Mouse (Mus musculus) A20 (cell line): ENCODE results near the gene Gm12394.
A peak's percentile ranks its signal among the peaks of the same experiment; 100 is the strongest.
"Not testable (repeated sequence)": the region's sequence is repeated elsewhere in the genome, so short reads cannot be mapped to it uniquely, and the experiment has no call there.

Experiments
- DNase-seq: peaks from one replicate; pipeline ENCODE4 v3.0.0-alpha.2; 2011; ENCODE audit warnings: low read depth, low spot score

Gene Gm12394

DNA sequence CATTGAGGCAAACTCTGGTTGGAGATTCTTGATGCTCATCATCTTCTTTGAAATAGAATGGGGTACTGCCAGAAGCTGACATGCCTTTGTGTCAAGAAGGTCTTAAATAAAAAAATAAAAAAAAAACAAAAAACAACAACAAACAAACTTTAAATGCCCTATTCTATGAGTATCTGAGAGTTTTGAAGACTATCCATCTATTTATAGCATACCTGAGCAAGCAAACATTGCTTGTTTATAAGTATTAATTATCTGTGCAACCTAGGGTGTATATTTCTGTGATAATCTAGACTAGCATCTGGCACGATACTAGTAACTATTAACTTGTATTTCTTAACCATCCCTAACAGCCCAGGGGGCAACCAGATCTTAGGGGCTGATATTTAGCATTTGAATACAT, at the start of gene Gm12394:
Gene Gm12394, minus strand, starts transcription at position 101 of the 400 bp plus-strand sequence.
- not testable (repeated sequence) for DNase-seq

DNA sequence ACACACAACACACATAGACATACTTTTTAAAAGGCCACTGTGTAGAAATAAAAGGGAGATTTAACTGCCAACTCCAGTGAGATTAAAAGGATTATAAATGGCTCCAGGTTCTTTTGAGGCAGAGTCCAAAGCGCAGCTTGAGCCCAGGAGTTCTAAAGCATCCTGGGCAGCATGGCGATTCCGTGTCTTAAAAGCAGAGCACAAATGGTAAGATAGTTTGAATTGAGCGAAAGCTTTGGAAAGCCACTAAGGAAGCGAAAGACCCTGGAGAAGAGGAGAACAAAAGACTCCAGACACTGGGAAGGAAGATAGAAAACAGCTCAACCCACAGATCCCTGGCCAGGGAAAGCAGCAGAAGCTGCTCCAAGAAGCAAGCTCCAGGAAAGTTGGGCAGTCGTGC, 48.4 kb upstream of the Gm12394 start:
- no peak for DNase-seq

DNA sequence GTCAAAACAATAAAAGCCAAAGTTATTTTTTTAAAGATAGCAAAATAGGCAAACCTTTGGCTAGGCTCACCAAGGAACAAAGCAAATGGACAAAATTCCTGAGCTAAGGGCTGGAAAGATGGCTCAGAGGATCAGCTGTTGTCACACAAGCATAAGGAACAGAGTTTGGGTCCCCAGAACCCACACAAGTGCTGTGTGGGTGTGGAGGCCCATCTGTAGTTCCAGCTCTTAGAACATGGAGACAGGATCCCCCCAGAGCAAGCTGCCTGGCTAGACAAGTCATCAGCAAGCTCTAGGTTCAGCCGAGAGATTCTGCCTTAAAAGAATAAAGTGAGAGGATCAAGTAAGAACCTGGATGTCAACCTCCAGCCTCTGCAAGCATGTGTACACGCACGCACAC, 48.0 kb upstream of the Gm12394 start:
- DNase-seq = no peak

DNA sequence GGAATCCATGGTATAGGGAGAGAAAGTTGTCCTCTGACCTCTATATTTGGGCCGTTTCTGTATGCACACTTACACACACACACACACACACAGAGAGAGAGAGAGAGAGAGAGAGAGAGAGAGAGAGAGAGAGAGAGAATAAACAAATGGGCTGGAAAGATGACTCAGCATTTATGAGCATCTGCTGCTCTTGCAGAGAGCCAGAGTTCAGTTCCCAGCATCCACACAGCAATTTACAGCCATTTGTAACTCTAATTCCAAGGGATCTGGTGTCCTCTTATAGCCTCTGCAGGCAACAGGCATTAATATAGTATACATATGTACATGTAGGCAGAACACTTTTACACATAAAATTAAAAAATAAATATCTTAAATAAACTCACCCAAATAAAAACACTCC, 47.4 kb upstream of the Gm12394 start:
- no peak for DNase-seq

DNA sequence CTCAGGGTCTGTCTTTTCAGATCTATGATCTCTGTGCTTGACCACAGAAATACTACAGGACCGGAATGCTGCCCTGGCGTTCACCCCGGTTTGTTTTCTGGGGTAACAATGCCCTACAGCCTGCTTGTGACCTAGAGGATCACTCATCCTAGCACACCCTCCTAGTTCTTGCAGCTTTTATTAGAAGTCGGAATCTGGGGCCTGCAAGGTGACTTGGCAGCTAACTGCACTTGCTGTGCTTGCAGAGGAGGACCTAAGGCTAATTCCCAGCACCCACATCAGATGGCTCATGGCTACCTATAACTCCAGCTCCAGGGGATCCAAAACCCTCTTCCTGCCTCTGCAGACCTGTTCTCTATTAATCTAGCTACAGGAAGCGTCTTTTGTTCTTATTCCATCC, 46.2 kb upstream of the Gm12394 start:
- no peak for DNase-seq

DNA sequence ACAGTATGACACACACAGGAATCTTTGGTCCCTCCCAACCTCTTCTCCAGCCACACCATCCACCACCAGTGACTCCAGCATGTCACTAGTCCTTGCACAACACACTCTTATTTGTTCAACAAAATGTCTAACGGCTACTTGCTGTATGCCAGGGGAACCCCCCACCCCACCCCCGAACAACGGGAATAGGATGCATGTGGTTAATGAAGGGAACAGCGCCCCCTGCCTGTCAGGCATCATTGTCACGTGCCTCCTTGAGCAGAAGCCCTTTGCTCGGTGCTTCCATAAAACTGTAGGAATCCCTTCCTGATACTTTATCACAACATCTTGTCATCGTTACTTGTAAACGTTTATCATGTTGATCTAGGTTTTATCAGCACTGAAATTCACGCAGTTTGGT, 45.6 kb upstream of the Gm12394 start:
- DNase-seq = peak; percentile 45

DNA sequence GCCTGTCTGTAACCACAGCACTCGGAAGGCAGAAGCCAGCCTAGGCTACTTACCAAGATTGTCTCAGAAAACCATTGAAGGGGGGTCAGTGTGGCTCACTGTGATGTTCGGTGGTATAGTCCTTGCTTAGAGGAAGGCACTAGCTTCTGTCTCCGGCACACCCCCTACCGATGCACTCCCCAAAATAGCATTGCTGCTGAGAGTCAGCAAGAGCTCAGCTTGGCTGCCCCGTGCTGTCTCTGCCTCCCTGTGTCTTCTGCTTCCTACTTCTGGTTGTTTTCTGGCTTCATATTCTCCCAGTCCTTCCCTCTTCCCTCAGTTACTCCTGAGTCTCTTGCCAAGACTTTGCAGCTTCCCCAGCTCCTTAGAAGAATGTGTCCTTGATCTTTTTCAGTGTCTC, 44.3 kb upstream of the Gm12394 start:
- DNase-seq = no peak

DNA sequence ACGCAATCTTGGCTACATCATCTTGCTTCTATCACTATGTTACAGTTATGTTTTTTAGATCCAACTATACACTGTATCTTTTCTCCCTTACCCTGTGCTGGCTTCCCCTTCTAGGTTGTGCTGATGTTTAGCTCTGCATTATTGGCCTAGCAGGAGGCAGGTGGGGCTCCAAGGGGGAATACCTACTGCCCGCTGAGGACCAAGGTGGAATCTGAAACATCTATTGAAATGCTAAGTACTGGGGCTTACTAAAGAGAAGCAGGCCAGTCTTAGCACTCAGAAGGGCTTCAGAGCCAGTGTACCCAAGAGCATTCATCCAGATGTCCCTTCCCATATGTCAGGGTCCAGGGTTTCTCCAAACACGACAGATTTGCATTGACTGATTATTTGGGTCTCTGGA, 42.3 kb upstream of the Gm12394 start:
- no peak for DNase-seq

DNA sequence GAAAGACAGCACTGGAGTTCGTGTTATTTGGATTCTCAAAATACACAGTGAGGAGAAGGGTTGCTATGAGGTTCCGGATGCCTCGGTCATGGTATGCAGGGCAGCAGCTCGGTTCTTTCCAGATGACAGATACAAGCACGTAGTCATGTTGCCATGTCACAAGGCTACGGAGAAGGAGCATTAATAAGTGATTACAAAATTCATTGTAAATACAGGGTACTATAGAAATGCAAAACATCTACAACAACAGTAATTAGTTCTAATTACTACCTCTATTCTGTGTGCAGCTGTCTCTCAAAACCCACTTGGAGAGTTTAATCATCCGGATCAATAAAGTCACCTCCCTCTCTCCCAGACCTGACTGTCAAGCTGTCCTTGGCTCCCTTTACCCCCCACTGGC, 38.5 kb upstream of the Gm12394 start:
- DNase-seq = no peak

DNA sequence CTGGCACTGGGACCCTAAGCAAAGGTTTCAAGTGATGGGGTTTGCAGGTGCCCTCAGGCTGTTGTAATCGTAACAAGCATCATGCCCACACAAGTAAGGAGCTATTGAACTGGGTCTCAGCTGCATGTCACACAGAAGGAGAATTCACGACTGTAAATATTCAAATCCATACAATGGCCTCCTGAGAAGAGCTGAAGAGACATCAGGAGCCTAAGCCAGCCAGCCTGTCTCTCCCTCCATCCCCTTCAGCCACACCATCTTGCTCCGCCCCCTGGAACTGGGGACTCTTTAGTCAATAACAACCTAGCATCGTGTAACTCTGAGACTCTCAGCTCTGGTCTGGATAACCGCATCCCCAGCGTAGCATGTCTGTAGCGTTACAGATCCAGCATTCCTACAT, 34.6 kb upstream of the Gm12394 start:
- DNase-seq = no peak

DNA sequence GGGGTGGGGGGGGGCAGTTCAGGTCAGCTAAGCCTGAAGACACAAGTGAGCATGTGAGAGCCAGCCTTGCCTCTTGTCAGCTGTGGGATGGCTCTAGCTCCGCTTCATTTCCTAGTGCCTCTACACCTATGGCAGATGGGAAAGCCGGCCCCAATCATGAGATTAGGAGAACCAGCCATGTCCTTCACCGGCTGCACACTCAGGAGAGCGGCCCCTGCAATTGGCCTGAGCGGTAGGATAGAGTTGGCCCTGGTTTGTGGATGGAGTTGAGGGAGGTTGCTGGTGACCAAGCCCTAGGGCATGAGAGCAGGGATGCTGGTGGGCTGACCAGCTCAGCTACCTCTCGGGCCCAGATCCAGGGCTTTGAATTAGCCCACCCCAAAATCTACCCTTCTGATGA, 32.2 kb upstream of the Gm12394 start:
- no peak for DNase-seq

DNA sequence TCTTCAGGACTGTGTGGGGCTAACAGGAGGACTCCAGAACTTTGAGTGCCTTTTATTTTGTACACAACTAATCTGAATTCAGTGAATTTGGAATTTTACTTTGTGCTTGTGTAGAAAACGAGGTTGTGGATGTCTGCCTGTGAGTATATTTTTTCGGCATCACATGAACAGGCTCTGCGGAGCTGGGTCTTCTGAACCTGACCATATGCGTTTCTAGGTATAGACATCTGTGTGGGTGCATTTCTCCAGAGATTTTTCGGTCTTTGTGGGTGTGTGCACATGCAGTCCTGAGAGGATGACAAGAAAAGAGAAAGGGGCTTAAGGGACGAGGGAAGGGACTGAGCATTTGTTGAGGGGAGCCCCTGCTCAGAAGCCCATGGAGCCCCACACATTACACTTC, 30.4 kb upstream of the Gm12394 start:
- no peak for DNase-seq

DNA sequence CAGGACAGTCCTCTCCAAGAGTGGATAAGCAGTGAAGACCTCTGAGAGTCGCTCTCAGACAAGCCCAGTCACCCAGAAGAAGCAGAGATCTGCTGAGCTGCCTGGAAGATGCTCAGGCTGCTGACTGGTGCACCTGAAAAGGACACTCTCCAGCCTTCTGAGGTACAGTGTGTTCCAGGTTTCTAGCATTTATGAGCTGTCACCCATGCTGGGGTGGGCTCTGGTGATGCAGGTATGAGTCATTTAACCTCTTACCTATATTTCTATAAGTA, 24.0 kb upstream of the Gm12394 start:
- DNase-seq = no peak

DNA sequence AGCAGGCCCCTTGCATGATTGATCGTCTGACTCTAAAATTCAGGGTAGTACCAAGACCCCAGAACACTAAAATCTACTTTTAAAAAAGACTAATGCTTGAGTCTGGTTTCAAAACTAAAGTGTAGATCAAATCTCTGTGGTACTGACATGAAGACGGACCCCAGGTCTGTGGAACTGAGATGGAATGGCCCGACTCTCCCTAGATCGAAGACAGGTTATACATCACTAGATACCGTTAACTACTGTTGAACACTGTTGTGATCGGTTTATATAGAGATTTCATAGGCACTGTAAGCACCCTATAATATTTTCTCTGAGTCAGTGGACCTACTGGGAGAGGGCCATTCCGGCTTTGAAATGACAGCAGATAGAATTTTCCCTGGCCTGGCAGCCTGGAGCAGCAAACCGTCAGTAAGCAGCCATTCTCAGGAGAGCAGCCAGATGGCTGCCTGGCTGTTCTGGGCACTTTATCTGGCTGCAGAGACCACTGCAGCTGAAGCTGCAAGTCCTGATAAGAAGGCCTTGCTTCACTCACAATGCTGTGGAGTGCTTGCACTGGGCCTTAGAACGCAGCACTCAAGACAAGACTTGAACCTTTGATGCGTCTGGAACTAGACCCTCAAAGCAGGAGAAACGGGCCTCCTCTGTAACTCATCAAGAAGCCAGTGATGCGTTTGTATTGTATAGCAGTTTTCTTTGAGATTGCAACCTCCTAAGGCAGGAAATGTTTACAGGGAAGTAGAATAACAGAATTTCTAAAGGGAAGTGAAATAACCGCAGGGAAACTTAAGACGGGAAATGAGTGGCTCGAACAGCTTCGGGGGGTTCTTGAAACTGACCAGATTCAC, 23.5 kb upstream of the Gm12394 start:
- peak; percentile 19 for DNase-seq

DNA sequence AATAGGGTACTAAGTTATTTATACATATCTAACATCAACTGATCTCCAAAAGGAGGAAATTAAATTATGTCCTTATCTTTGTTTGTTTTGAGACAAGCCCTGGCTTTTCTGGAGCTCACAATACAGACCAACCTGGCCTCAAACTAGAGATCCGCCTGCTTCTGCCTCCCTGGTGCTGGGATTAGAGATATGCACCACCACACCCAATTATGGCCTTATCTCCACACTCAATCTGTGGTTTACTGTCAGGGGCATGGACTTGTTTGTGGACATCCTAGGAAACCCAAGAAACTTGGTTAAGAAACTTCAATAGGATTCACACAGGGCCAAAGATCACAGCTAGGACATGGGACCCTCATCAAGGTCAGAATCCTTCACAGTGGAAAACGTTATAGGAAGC, 21.1 kb upstream of the Gm12394 start:
- no peak for DNase-seq

DNA sequence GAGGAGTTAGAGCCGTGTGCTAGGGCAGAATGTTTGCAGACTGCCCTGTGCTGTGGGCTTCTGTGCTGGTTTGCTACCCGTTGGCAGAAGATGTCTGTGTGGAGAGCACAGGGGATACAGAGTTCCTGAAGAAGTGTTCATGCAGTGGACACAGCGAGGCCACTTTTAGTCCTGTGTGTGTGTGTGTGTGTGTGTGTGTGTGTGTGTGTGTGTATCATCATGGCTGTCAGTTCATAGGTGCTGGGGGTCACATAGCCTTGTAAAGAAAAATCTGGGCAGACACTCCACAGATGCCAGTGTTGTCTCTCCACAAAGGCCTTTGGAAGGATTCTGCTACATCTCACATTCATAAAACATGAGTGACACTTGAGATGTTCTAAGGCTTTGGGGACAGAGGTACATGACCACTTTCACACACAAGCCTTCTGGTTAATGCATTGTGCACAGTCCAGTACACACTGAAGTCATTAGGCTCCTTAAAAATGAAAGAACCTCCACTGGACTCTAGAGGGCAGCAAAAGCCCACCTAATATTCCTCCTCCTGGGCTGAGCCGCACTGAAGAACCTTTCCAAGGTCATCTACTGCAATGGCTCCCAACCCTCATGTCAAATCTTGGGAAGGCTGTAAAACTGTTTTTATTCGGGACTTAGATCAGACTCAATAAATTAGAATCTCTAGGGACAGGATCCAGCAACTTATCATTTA, 20.2 kb upstream of the Gm12394 start:
- peak; percentile 63 for DNase-seq

DNA sequence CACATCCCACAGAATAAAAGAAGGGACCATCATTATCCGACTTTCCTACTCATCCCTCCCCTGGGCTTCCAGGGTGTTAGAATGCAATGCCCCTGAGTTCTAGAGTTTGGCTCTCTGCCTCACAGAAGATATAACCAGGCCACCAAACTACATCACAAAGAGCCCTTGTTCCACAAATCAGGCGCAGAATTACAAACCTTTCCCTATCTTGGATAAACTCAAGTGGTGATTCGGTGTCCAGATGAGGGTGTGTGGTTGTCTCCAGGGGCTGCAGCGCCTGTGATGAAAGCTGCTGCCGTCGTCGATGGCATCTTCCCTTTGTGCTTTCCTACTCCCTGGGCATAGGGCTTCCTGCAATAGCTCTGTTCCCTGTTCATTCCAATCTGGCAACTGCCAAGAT, 17.6 kb upstream of the Gm12394 start, which contains the start of gene Fam205c:
Gene Fam205c, minus strand, starts transcription at position 101 of the 400 bp plus-strand sequence.
- DNase-seq = no peak

DNA sequence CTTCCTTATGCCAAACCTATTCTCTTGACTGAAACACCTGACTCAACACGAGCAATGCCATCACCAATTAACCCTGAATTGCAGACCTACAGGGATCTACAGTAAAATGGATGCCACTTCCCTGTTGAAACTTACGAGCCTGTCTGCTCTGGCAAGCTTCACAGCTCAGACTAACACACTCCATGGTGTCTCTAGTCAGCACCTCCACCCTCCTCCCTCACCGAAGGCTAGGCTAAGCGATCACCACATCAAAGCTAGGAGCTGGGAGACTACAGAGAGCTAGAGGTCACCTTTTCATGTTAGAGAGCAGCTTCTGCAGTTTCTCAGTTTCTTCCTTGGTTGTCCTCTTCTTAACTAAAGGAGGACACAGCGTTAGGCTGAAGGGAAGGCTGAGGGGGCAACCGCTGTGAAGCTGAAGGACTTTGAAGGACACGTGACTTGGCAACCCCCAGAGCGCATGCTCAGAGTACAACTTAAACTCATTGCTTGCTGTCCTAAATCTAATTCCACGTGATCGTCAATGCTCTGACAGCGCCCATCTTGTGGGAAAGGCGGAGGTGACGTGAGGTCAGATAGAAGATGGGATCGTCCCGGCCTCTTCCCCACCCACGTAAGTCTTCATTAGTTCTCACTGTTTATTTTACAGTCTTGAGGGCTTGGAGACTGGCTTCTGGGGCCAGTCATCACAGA, 16.3 kb upstream of the Gm12394 start:
- DNase-seq = no peak

DNA sequence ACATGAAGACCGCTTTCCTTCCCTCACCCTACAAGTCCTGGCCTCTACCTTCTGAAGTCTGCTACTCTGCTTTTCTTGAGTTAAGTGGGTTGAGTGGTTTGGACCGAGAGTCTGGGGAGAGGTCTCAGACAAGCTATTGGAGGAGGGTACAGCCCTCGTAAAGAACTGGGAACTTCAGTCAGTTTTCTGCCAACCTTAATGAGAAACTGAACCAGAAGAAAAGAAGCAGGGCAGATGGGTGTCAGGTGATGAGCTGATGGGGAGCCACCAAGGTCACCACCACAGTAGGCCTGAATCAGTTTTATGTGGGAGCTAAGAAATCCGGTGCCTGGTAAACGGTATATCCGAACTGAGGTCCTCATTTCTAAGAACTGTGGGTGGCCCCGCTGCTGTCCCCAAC, 15.6 kb upstream of the Gm12394 start:
- DNase-seq = no peak

DNA sequence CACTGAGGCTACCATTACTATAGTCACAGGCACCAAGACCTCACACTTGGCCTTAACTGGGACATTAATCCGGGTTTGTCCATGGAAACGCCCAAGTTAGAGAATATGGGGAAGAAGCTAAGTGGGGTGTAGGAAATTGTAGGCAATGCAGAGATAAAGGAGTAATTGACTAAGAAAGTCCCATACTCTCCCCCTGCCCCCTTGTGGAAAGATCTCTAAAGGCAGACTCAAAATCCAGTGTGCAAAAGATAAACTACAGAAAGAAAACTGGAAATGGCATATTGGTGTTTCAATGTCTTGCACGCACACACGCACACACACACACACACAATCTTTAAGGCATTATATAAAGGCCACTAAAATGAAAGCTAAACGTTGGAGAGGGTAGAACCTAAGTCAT, 14.2 kb upstream of the Gm12394 start:
- DNase-seq = no peak

DNA sequence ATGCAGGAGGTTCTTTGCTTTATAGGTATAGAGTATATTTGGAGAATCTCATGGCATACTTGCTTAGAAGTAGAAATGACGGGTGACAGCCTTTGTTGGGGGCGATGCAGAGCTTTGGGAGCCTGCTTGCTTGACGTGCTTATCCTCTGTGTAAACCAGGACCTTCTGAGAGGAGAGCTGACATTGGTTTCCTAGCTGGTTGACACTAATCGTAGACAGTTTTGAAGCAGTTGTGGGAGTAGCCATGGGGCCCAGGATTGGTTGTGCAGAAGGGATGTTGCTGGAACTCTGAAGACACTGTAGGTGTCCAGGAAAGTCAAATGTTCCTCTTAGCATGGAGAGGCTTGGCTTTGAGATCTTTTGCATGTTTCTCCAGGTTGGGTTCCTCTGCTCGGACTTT, 11.6 kb upstream of the Gm12394 start:
- DNase-seq = no peak

DNA sequence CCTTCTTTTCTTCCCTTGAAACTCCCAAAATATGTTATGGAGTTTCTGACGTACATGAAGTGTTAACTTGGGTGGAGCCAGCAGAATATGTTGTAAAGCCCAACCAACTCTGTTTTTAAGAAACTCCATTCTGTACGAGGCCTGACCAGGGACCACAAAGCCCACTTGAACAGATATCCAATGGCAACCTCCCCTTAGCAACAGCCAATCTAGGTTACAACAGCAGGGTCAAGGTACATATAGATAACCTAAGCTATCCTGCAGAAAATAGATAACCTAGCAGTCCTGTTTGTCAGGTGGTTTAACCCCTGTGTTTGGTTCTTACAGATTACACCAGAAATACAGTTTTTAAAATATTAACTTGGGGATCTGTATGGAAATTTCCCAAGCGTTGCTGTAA, 10.8 kb upstream of the Gm12394 start:
- DNase-seq = no peak

DNA sequence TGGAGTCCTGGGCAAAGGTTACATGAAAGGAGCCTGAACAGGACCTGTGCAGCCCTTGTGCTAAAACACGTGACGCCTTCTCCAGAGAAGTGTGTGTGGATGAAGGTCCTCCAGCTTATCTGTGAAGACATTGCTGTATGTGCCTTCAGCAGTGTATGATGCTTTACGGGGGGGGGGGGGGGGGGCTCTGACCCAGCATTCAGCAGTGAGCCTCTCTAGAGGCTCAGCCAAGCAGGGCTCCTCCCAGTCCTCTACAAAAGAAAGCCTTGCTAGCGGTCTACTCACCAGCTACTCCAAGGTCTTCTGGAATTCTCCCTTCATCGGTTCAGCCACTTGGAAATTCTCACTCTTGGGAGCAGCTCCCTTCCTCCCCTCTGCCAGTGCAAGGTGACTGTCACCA, 6.9 kb upstream of the Gm12394 start:
- DNase-seq = not testable (repeated sequence)
